Mouse (Mus musculus): ENCODE measurements around the gene Wdr83os.

The Wdr83os gene

DNA sequence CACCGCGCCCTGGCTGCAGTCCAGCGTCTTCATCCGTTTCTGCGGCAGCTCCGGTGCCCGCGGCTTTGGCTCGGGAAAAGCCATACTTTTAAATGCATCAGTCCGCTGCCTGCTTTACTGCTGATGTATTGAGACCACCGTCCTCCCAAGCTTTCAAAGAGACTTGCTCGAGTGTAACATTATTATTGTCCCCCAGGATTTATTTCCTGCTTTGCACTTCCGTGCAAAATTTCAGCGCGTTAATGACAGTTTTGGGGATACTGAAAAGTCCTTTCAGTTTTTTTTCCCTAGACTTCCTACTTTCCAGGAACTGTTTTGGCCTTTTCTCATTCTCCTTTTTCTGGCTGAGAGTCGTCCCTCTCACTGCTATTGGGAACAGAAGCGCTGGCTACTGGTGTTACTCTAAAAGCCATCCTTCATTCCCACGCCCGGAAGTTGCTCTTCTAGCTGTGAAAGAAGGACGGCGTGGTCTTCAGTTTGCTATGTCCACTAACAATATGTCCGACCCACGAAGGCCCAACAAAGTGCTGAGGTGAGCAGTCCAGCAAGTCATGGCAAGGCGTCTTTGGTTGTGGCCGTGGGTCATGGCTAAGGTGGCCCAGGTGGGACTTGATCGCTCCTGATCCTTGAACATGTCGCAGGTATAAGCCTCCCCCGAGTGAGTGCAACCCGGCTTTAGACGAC, at the start of gene Wdr83os:
Gene Wdr83os (plus strand): TSS at position 209 of the 684 bp plus-strand sequence.
- peak; percentile 83 for DNase-seq (ENCODE audit: low read depth, low spot score)

DNA sequence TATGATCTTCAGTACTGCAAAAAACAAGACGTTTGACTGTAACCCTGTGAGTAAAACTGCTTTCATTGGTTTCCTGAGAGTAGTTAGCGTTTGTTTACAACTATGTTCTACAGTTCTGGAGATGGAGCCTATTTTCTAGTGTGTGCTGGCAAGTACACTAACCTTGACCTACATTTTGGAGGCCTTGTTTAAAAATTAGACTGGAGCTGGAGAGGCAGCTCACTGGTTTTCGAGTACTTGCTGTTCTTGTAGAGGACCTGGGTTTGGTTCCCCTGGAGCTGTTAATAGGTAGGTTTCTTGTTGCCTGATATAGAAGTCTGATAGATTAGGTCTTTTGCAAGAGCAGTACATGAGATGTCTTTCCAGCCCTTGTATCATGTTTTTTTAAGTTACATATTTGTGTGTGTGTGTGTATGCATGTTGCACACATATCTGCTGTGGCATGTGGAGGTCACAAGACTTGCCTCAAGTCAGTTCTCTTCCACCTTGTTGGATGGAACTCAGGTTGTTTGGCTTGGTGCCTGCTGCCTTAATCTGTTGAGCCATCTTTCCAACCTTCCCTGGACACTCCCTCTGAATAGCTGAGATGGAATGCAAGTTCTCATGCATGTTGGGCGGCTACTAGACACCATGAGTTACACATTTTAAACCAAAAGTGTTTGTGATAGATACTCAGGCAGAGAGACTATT, 47.8 kb upstream of the Wdr83os start:
- peak; percentile 50 for DNase-seq (ENCODE audit: low read depth, low spot score)

DNA sequence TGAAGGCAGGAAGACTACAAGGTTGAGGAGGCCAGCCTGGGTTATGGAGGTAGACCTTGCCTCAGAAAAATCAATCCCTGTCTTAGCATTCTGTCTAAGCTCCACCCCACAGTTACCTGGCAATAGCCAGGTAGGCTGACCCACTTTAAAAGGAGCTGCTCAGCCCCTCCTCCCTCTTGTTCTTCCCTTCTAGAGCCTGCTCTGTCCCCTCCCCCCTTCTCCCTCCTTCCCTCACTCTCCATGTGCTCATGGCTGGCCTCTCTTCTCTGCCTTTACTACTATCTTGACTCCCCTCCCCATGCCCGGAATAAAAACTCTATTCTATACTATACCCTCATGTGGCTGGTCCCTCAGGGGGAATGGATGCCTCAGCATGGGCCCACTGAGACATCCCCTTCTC, 46.7 kb upstream of the Wdr83os start:
- no peak for DNase-seq (ENCODE audit: low read depth, low spot score)

DNA sequence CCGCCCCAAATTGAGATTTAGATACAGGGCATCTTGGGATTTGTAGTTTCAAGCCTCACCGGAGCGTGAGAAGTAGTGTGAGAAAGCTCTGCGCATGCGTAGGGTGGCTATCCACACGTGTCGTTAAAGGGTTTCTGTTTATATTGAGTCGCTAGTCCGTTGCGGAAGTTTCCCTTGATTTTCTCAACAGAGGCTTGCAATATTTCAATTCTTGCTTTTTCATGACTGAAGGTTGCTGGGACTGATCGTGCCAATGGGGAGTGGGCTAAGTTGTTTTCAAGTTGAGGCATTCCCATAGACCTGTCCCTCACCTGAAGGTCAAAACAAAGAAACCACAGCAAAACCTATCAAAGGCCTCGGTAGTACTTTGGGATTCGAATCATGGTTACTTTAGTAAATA, 45.8 kb upstream of the Wdr83os start:
- DNase-seq (ENCODE audit: low read depth, low spot score), result no peak

DNA sequence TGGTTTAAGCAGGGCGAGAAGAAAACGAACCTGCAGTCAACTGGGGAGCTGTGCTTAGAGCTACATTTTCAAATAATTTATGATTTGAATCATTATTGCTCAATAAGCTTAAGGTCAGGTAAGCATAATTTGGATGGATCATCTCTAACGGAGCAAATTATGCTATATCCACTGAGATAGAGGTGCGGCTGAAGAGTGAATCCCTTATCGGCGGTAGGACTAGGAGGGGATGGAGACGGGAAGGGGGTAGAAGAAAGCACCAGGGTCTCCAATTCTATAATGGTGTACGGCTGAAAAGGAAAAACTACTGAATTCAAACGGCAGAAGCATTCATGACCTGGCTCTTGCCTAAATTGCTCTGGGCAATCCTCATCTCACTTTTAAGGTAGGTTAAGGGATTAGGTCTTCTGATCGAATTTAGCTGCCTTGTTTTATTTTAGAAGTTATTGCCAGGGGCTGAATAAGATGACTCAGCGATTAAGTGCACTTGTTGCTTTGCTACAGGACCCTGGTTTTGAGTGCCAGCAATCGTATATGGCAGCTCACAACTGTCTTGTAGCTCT, 45.3 kb upstream of the Wdr83os start:
- no peak for DNase-seq (ENCODE audit: low read depth, low spot score)

DNA sequence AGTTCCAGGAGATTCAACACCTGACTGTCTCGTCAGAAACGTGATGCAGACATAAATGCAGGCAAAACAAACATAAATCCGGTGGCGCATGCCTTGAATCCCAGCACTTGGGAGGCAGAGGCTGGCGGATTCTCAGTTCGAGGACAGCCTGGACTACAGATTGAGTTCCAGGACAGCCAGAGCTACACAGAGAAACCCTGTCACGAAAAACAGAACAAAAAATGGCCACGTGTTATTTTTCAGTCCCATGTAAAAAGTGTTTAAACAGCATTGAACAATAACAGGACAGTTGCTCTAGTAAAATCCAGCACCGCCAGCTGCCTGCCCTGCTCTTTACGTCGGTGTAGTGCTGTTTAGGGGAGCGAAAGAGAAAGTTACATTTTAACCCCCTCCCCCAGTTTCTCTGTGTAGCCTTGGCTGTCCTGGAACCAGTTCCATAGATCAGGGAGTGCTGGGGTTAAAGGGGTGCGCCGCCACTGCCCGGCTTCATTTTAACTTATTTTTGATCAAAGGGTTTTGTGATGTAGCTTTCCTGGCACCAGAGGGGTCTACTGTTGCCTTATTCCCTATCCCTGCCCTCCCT, 44.7 kb upstream of the Wdr83os start:
- DNase-seq (ENCODE audit: low read depth, low spot score), result peak; percentile 74

DNA sequence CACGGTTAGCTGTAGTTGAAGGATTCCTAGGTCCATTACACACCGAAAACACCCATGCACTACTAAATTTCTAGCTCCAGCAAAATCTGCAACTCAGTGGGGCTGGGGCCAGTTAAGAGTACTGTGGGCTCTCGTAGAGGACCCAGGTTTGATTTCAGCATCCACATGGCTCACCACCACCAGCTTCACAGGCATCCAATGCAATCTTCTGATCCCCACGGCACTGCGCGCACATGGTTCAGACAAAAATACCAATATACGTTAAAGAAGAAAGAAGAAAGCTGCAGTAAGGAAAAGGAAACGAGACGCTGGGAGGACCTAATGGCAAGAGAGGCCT, 44.2 kb upstream of the Wdr83os start:
- no peak for DNase-seq (ENCODE audit: low read depth, low spot score)

DNA sequence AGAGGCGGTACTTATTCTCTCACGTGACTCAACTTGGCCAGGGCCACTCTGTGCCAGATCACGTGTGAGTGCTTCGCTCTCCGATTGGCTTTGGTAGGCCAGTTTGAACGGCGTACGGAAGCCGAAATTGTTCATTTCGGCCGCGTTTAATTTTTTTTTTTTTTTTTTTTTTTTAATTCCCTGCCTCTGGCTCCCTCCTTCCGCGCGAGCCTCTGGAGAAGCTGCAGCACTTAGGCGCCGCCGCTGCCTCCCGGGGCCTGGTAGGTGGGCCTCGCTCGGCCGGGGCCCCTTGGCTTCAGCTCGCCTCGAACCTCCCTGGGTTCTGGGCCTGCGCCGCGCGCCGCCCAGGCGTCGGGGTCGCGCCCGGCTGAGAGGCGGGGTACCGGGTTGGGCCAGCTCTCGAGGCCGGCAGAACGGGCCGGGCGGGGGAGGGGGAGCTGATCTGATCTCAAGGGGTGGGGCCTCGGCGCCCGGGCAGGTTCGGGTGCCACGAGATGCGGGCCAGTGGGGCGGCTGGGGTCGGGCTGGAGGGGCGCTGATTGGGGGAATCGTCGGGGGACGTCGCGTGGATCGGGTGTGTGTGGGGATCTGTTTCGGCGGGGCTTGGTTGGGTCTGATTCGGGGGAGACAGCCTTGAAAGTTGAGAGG, 43.7 kb upstream of the Wdr83os start, which contains the start of gene Tnpo2:
Gene Tnpo2 (plus strand): TSS at position 198 of the 648 bp plus-strand sequence.
- peak; percentile 100 for DNase-seq (ENCODE audit: low read depth, low spot score)

DNA sequence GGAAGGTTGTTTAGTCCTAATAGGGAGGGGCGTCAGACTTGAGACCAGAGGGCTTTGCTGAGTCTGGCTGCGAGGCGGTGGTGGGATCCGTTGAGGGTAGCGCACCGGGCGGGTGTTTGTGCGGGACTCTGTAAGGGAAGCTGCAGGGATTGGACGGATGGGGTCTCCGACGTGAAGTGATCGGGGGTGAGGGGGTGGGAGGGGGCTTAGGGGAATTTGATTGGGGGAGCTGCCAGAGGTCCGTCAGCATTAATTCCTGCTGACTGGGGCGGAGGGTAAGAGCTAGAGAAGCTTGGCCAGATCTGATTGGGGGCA, 43.2 kb upstream of the Wdr83os start:
- no peak for DNase-seq (ENCODE audit: low read depth, low spot score)

DNA sequence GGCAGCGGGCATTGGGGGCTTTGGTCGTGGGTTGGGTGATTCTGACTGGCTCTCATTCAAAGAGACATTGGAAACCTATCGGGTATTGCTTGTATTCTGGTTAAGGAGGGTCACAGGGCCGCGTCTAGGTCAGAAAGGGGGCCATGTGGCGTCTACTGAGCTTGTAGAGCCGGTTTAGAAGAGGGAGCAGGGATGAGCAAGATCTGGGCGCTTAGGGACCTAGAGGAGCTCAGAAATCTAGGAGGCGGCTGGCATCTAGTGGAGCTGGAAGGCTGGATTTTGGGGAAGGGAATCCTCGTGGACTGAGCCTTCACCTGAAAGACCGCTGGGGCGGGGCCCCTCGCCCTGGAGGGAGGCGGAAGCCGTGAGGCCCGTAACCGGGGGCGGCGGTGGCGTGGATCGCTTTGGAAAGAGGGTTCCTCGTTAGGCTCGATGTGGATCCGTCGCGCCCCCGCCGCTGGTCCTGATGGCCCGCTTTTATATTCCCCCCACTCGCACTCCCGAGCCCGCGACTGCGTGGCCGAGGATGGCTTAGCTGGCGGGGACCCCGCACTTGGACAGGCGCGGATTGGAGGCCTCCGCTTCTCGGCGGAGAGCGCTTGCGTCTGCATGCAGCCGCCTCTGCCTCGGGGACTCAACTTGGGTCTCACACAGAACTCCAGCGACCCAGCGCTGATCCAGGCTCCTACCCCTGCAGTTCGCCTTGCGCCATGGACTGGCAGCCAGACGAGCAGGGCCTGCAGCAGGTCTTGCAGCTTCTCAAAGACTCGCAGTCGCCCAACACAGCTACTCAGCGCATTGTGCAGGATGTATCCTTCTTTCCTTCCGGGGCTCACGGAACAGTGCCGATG, 42.6 kb upstream of the Wdr83os start:
- DNase-seq (ENCODE audit: low read depth, low spot score), result peak; percentile 67

DNA sequence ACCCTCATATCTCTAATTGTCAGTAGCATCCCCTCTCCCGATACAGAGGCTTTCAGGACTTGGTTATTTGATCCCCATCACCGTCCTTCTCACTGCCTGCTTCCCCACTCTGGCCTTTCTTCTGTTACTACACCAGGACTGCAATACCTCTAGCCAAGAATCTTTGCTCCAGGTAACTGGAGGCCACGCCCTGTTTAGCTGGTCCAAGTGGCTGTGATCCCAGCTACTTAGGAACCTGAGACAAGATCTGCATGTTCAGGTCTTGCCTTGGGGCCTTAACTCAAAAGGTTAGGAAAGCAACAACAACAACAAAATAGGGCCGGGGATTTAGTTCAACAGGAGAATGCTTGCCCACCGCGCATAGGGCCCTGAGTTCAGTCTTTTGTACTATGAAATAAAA, 36.9 kb upstream of the Wdr83os start:
- no peak for DNase-seq (ENCODE audit: low read depth, low spot score)

DNA sequence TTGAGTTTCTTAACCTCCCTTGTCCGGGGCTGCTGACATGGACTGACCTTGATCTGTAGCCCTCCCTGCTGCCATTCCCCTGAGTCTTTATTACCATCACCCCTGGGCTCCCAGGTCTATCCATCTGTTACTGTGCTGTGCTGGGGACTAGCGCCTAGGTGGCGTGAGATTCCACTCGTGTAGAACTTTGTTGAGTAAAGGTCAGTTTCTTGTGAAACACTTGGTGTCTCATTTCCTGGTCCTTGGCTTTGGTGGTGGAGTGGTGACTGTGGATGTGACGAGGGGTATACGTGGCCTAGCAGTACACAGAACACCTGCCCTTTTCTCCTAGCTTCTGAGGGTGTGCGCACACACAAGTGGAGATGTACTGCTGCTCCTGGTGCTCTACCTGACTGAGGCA, 23.2 kb upstream of the Wdr83os start:
- no peak for DNase-seq (ENCODE audit: low read depth, low spot score)

DNA sequence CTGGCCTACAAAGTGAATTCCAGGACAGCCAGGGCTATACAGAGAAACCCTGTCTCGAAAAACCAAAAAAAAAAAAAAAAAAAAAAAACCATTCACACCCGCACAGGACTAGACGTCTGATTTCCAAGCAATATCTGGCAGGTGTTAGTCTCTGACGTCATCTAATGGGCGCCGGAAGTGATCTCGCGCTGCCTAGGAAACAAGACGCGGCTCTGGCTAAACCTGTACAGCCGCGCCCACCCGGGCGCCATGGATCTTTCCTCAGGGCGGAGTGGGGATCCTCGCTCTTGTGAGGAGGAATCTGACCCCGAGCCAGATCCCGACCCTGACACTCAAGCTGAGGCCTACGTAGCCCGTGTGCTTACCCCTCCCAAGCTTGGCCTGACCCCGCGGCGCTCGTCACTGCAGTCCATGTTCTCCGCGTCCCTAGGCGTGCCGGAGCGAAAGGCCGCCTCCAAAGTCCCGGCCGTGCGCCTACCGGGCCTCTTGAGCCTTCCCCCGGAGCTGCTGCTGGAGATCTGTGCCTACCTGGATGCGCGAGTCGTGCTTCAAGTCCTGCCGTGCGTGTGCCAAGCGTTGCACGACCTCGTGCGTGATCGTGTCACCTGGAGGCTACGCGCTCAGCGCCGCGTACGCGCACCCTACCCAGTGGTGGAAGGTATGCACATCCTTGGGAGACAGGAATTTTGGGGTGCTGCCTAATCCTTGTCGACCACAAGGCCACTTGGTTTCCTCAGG, 20.5 kb upstream of the Wdr83os start, which contains the start of gene Fbxw9:
Gene Fbxw9 (plus strand): TSS at position 177 of the 738 bp plus-strand sequence.
- peak; percentile 97 for DNase-seq (ENCODE audit: low read depth, low spot score)

DNA sequence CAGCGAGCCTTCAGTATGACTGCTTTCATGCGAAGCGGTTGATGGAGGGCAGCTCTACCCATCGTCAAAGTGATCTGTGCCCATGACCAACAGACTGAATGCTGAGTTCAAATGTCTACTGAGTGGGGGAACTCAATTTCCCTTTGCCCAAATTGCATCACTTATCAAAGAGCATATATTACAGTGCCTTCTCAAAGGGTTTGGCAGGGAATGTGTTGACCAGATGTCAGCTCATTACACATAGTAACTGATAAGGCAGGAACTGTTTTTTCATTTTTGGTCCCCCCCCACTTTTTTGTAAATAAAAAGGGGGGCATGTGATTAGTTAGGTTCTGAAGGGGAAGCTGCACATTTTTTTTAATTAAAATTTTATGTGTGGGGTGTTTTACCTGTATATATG, 17.9 kb upstream of the Wdr83os start:
- DNase-seq (ENCODE audit: low read depth, low spot score), result no peak

DNA sequence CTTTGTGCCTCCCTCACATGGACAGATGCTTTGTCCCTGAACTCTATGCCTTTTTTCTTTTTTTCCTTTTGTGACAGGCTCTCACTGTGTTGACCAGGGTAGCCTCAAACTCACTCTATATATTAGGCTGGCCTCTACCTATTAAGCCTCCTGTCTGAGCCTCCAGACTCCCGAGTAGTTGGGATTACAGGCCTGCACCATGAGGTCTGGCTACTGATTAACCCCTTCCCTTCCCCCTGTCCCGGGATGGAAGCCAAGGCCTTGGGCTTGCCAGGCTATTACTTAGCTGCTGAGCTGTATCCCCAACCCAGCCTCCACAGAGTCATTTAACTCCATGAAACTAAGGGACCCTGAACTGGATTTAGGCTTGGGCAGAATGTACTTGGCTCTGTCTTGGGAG, 15.3 kb upstream of the Wdr83os start:
- DNase-seq (ENCODE audit: low read depth, low spot score), result no peak

DNA sequence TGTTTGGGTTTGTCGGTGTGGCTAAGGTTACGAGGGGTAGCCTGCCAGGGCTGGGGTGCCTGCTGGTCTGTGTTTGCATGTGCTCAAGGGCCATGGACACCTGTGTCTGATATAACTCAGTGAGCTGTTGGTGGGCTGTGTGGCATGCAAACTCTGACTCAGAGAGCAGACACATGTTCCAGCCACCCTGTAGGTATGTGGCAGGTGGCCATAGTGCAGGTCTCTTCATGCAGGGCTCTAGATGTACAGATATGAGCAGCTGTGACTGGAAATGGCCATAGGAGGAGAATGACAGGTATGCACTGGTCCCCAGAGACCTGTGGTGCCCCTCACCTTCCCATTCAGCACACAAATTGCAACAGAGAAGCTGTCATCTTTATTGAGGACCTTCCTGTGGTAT, 13.4 kb upstream of the Wdr83os start:
- DNase-seq (ENCODE audit: low read depth, low spot score), result no peak

DNA sequence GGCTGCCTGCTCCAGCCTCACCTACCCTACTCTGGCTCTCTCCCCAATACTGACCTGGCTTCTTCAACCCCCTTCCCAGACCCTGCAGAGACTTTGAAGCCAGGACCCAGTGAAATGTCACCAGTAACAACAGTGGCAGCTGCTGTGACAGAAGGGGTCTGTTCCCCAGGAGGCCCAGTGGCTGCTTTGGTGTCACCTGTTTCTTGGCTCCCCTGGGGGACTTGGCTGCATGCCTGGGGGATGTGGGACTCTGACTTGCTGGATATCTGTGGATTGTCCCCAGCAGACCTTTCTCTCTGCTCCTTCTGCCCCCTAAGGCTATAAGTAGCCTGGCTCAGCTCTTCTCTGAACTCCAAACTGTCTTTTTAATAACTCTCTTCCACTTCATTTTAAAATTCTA, 12.6 kb upstream of the Wdr83os start, which contains the start of gene Gm5741:
Gene Gm5741 (minus strand): TSS at position 1 of the 400 bp plus-strand sequence.
- DNase-seq (ENCODE audit: low read depth, low spot score), result no peak

DNA sequence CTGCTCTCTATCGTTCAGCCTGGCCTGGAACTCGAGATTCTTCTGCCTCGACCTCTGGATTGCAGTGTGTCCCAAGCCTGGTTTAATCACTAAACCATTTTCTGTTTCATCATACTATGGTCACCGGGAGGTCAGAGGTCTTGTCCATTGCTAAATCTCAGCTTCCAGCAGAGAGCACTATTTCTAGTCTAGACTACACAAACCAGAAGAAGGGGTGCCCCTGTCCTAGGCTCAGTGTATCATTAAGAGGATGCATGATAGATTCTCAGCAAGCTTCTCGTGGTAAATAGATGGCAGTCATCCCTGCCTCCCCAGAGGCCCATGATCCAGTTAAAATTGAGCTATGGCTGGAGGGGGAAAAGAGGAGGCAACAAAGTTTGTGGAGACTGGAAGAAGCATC, 9.5 kb upstream of the Wdr83os start:
- DNase-seq (ENCODE audit: low read depth, low spot score), result peak; percentile 85

DNA sequence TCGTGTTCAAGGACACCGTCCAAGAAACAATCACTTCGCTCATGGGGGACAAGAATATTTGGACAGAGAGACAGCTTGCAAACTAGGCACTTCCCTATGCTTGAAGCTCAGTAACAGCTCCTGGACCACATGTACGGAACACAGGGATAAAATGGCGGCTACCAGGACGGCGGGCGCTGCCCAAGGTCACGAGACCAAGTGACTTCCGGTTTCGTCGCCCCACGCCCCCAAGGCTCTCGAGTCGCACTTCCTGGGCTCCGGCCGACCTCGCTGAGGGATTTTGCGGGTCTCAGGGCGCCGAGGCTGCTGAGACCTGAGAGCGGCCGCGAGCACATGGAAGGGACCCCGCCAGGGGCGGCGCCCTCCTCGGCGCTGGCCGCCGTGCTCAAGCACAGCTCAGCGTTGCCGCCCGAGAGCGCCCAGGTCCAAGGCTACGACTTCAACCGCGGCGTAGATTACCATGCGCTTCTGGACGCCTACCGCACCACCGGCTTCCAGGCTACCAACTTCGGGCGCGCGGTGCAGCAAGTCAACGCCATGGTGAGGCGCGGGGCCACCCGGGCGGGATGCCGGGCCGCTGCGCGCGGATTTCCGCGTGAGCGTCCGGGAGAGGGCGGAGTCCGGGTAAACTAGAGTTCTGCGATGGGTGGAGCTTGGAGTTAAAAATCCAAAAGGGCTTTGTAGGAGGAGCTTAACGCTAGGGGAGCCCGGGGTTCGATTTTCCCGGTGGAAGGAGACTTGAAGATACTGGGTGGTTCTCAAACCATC, 8.8 kb upstream of the Wdr83os start, which contains the start of gene Dhps:
Gene Dhps (plus strand): TSS at position 244 of the 768 bp plus-strand sequence.
- peak; percentile 96 for DNase-seq (ENCODE audit: low read depth, low spot score)

Measured in 3T3-L1 (cell line).